Mouse (Mus musculus): Measurements from ENCODE around the gene Dlg4. TPM values are rescaled to one million over a fixed set of nuclear protein-coding genes. Genes with fewer than 3 reads are reported as not detected.

Dlg4 gene
- 10 to 100 TPM; 11.5 to 12.0 TPM for total RNA-seq (2021)

DNA sequence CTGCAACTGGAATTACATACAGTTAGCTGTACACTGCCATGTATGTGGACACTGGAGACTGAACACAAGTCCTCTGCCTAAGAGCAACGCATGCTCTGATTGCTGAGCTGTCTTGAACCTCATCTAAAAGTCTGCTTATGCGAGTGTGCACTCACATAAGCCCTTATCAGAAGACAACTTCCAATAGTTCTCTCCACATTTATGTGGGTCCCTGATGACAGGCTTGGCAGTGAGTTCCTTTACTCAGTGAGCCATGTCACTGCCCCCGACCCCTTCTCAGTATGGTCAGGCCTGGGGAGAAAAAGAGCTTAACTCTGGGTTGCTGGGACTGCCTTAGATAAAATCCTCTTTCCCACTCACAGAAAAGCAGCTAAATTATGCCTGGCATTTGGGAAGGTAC is at the start of gene Dlg4:
Dlg4 (plus strand) TSS at position 274 of the 400 bp plus-strand sequence.
- intact Hi-C loops (cut with DNase I): no loop called here

DNA sequence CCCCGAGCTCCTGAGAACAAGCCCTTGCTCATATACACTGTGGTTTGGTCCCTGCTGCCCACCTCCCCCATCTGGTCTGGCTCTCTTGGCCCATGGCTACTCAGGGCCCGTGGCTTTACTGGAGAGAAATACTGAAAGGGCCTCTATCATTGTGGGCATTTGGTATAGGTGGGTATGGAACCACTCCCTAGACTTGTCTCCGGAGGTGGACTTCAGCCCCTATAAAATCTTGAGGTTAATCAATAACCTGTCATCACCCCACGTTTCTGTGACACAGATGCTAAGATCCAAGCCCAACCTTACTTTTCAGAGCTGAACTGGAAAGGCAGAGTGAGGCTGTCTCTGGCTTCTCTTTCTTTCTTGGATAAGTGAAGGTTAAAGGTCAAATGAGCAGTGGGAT is 47.9 kb upstream of the Dlg4 start:
- intact Hi-C loops (cut with DNase I): no loop called here
- no peak for DNase-seq

More for the DNA sequence above, at the start of gene Dlg4:
- no peak for DNase-seq

DNA sequence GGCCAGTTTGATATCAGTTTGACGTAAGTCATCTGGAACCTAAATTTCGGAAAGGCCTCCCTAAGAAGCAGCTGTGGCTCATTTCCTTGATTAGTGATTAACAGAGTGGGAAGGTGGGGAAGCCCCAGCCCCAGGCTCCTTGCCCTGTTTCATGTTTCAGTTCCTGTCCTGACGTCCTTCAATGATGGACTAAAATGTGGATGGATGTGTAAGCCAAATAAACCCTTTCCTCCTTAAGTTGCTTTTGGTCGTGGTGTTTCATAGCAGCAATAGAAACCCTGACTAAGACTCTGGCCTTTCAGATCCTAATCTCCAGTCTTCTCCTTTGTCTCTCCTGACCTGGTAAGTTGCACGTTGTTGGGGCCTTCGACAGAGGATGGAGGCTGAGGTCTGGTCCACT is 46.5 kb upstream of the Dlg4 start:
- intact Hi-C loops (cut with DNase I): no loop called here
- no peak for DNase-seq

- intact Hi-C loops (cut with DNase I): no loop called here
- no peak for DNase-seq
Observed at GRCm38 (mm10) chr11:69970775-69971174, 46.0 kb upstream of the Dlg4 start.

DNA sequence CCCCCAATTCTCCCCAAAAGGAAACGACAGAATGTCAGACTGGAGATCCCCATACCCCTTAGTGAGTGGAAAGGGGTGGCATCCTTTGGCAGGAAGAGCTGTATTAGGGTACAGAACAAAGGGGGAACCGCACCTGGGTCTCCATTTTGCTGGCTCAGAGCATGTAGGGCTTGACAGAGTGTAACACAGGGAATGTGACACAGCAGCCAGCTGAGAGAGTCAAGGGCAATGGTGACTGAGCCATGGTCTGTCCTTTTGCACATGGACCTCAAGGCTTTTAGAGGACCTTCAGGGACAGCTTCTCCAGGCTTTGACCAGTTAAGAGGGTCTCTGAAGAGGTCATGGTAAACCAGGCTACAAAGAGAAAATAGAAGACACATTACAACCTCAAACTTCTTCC is 41.8 kb upstream of the Dlg4 start:
- intact Hi-C loops (cut with DNase I): loop anchor here (2.0 kb wide), 1 partner anchor 18 kb away; no protein-coding TSS in a partner anchor
- DNase-seq: no peak

DNA sequence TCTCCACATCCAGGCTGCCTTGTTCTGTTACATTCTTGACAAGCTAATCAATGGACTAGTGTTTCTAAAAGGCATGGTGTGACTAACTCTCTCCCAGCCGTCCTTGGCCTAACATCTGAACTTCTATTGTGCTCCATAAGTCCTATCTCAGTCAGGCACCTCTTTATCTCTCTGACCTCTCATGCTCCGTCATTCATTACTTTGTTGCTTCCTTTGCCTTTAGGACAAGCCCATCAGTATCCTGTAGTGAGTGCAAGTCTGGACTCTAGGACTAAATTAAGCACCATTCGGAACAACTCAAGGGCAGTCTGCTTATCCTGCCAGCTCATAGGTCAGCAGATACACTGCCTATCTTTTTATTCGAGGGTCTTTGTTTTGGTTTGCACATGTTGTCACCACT is 40.5 kb upstream of the Dlg4 start:
- DNase-seq: no peak
- intact Hi-C loops (cut with DNase I): no loop called here

DNA sequence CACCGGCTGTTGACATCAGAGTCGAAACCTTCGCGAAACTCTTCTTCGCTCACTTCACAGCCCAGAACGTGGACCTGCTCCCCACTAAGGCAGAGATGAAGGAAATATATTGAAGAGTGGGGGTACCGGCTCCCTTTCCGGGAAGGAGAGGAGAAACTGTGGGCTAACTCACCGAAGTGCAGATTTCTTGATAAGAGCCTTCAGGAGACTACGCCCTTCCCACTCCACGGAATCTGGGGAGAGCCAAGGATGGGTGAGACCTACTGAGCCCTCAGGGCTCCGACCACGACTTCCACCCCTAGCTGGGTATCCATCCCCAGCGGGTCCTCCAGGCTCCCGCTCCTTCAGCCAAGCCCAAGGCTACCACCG is 36.9 kb upstream of the Dlg4 start:
- DNase-seq: no peak
- intact Hi-C loops (cut with DNase I): loop anchor here (2.0 kb wide), 1 partner anchor 17 kb away; no protein-coding TSS in a partner anchor

- intact Hi-C loops (cut with DNase I): loop anchor here (2.0 kb wide), 1 partner anchor 16 kb away; no protein-coding TSS in a partner anchor
- DNase-seq: peak; percentile 99
Observed at GRCm38 (mm10) chr11:69980196-69981140, 36.3 kb upstream of the Dlg4 start.

- intact Hi-C loops (cut with DNase I): loop anchor here (2.0 kb wide), 1 partner anchor 16 kb away; no protein-coding TSS in a partner anchor
- peak in 1 of 2 experiments; percentile 46 for DNase-seq
Observed at GRCm38 (mm10) chr11:69981141-69981762, 35.5 kb upstream of the Dlg4 start, which contains the start of gene Ctdnep1. Gene Ctdnep1 (plus strand): TSS chr11:69981156.

GRCm38 (mm10) chr11:69982225-69982624 is 34.5 kb upstream of the Dlg4 start, which contains the start of gene Elp5:
Gene Elp5 (minus strand): TSS chr11:69982517.
- DNase-seq: no peak
- intact Hi-C loops (cut with DNase I): no loop called here

DNA sequence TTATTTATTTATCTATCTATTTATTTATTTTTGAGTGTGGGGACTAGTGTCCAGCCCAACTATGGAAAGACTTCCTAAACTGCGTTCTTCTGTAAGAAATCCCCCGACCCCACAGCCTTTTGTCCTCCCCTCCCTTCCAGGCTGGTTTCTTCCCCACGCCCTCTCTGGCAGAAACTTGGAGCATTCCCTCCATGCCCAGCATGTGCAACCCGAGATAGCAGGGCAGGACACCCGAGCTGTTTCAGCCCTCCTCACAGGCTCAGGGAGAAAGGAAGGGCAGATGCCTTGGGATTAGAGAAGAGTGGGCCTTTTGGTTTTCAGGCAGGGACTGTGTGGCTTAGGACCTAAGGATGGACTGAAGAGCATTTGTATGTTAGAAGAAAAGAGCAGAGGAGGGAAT is 33.9 kb upstream of the Dlg4 start:
- intact Hi-C loops (cut with DNase I): no loop called here
- peak; percentile 65 to 66 for DNase-seq

DNA sequence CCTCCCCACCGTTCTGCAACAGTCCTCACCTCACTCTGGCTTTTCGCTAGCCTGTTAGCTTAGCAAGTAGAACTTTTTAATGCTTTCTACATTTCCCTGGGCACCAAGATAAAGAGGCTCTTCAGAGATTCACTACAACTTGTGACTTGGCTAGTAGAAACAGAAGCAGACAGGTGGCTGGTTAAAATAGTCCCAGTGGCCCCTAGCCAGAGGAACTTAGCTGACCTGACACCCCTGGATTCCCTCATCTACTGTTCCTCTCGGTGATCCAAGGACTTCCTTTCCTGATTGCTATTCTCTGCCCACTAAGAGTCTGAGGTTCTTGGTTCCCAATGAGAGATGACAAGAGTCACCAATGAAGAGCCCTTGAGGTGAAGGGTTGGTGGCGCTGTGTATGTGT is 33.4 kb upstream of the Dlg4 start:
- intact Hi-C loops (cut with DNase I): no loop called here
- peak in 1 of 2 experiments; percentile 61 for DNase-seq

DNA sequence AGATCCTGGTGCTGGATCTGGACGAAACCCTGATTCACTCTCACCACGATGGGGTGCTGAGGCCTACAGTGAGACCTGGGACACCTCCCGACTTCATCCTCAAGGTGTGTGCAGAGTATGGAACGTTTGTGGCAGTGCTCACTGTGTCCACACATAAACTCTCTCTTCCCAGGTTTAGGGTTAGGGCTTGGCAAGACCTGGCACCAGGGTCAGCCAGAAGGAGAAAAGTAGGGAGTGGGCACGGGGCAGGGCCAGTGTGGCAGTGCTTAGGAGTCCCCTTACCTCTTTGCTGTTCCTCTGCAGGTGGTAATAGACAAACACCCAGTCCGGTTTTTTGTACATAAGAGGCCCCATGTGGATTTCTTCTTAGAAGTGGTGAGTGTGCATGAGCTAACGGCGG is 32.3 kb upstream of the Dlg4 start:
- intact Hi-C loops (cut with DNase I): no loop called here

DNA sequence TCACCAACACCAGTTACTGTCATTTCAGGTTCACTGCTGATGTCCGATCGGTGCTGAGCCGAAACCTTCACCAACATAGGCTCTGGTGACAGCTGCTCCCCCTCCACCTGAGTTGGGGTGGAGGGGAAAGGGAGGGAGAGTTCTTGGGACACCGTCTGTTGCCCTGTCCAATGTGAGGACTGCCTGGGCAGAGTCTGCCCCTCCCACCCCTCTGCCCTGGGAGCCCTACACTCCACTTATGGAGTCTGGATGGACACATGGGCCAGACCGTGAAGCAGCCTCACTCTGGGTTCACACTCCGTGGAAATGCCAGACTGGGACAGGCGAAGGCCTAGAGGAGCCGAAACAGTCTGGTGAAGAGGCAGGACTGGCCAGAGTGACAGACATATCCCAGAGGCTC is 26.8 kb upstream of the Dlg4 start:
- DNase-seq: no peak
- intact Hi-C loops (cut with DNase I): loop anchor here (5.0 kb wide), 1 partner anchor 233 kb away; the partner anchor contains the start of gene Polr2a

More for the DNA sequence above, 32.3 kb upstream of the Dlg4 start:
- no peak for DNase-seq

- intact Hi-C loops (cut with DNase I): loop anchor here (5.0 kb wide), 1 partner anchor 234 kb away; the partner anchor contains the start of gene Polr2a
- DNase-seq: peak; percentile 97
Observed at GRCm38 (mm10) chr11:69990850-69991691, 25.7 kb upstream of the Dlg4 start, which contains the start of gene Gabarap. Gene Gabarap (plus strand): TSS chr11:69991143.

DNA sequence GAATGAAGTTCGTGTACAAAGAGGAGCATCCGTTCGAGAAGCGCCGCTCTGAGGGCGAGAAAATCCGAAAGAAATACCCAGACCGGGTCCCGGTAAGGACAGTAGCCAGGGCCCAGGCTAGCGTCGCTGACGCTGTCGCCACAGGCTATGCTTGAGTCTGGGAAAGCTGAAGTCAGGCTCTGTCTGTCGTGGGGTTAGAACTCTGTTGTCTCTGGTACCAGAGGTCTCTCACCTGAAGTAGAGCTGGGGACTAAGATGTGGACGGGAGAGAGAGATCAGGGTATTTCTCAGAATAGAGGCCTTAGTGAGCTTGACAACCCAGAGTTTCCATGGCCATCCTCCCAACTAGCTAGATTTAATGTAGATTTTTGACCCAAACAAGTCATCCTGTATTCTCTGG is 25.0 kb upstream of the Dlg4 start:
- DNase-seq: no peak
- intact Hi-C loops (cut with DNase I): loop anchor here (5.0 kb wide), 1 partner anchor 234 kb away; the partner anchor contains the start of gene Polr2a

DNA sequence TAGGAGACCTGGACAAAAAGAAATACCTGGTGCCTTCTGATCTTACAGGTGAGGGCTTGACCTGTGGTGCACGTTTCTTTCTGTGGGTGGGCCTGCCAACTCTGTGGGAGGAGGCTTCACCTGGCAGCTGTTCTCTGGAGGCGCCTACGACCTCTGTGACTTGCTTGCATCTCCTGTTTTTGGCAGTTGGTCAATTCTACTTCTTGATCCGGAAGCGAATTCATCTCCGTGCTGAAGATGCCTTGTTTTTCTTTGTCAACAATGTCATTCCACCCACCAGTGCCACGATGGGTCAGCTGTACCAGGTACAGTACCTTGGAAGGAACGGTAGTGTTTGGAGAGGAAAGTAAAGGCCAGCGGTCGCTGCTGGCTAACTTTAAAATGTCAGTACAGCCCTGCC is 24.3 kb upstream of the Dlg4 start:
- intact Hi-C loops (cut with DNase I): loop anchor here (5.0 kb wide), 1 partner anchor 235 kb away; the partner anchor contains the start of gene Polr2a

GRCm38 (mm10) chr11:69992932-69993331 is 23.8 kb upstream of the Dlg4 start:
- DNase-seq: no peak
- intact Hi-C loops (cut with DNase I): loop anchor here (5.0 kb wide), 1 partner anchor 236 kb away; the partner anchor contains the start of gene Polr2a

More for the DNA sequence above, 24.3 kb upstream of the Dlg4 start:
- DNase-seq: no peak

GRCm38 (mm10) chr11:69994401-69995090 is 22.2 kb upstream of the Dlg4 start:
- intact Hi-C loops (cut with DNase I): loop anchor here (5.0 kb wide), 1 partner anchor 237 kb away; the partner anchor contains the start of gene Polr2a
- DNase-seq: no peak
